In genomic region chr13:34977410-34977809, GRCm38 (mm10) we compare ENCODE assay signal across 34 mouse cellular contexts. TPM values are rescaled to one million over a fixed set of nuclear protein-coding genes. Genes with fewer than 3 reads are reported as not detected.
A peak's percentile ranks its signal among the peaks of the same experiment; 100 is the strongest.
DNase-seq lines count a peak whose midpoint lies in the region; ATAC-seq and TF ChIP-seq lines count a peak whose summit lies in the region.
"Had no signal": no experiment of that assay in that cellular context is flagged by ENCODE, and none has a peak within 500 bp of the region (broad histone marks: within the 10 kb centered on the region; RNA-seq: fewer than 3 reads in every experiment).

No protein-coding gene starts in this region.

- no peaks in the 10 kb centered on the region for H3K27me3 ChIP-seq in heart, embryonic 12.5 days (replicated peaks)
- H3K27me3 ChIP-seq in liver, adult 2 months (ENCODE audit: control insufficient read depth, insufficient read depth, low read length) = no peaks in the 10 kb centered on the region
- H3K27me3 ChIP-seq in liver, embryonic 14.5 days (ENCODE audit: control insufficient read depth, insufficient read depth, low read length) = no peaks in the 10 kb centered on the region
- no peaks in the 10 kb centered on the region for H3K27me3 ChIP-seq in liver, postnatal 0 days (ENCODE audit: insufficient read depth, low read length)
- no peaks in the 10 kb centered on the region for H3K27me3 ChIP-seq in intestine, embryonic 16.5 days (replicated peaks; ENCODE audit: control insufficient read depth, insufficient read depth, low read length)
- H3K27me3 ChIP-seq in hindbrain, embryonic 13.5 days = no peaks in the 10 kb centered on the region
- H3K27me3 ChIP-seq: embryonic facial prominence, embryonic 12.5 days; embryonic facial prominence, embryonic 15.5 days; forebrain, embryonic 12.5 days; forebrain, embryonic 15.5 days; heart, embryonic 15.5 days; Patski had no signal

- no peak overlapping the region for H3K27ac ChIP-seq in heart, embryonic 12.5 days (ENCODE audit: poor library complexity, severe bottlenecking)
- no peak overlapping the region for H3K27ac ChIP-seq in liver, adult 2 months (replicated peaks; ENCODE audit: insufficient read depth, low read depth, low read length)
- no peak overlapping the region for H3K27ac ChIP-seq in liver, embryonic 14.5 days
- H3K27ac ChIP-seq in liver, postnatal 0 days (ENCODE audit: low read depth) = no peak overlapping the region
- H3K27ac ChIP-seq in intestine, embryonic 16.5 days (ENCODE audit: low read length) = no peak overlapping the region
- H3K27ac ChIP-seq in hindbrain, embryonic 13.5 days = no peak overlapping the region
- H3K27ac ChIP-seq: embryonic facial prominence, embryonic 12.5 days; embryonic facial prominence, embryonic 15.5 days; forebrain, embryonic 12.5 days; forebrain, embryonic 15.5 days; heart, embryonic 15.5 days; hindbrain, embryonic 10.5 days; hindbrain, embryonic 14.5 days; hindbrain, postnatal 0 days had no signal

- TF ChIP-seq POLR2A in liver, adult 2 months (IDR thresholded peaks at IDR 0.05; ENCODE audit: extremely low read depth, insufficient read depth, low read length) = no peak

- H3K9me3 ChIP-seq in heart, embryonic 12.5 days (replicated peaks) = no peaks in the 10 kb centered on the region
- H3K9me3 ChIP-seq in liver, embryonic 14.5 days (ENCODE audit: control insufficient read depth, low read length) = no peaks in the 10 kb centered on the region
- no peaks in the 10 kb centered on the region for H3K9me3 ChIP-seq in liver, postnatal 0 days (ENCODE audit: low read length)
- H3K9me3 ChIP-seq in intestine, embryonic 16.5 days (ENCODE audit: control insufficient read depth, low read length) = no peaks in the 10 kb centered on the region
- H3K9me3 ChIP-seq in hindbrain, embryonic 13.5 days = no peaks in the 10 kb centered on the region
- H3K9me3 ChIP-seq: embryonic facial prominence, embryonic 12.5 days; embryonic facial prominence, embryonic 15.5 days; forebrain, embryonic 12.5 days; forebrain, embryonic 15.5 days; G1E; heart, embryonic 15.5 days; hindbrain, embryonic 10.5 days had no signal

- H3K36me3 ChIP-seq in heart, embryonic 12.5 days = peaks cover 58% of the 10 kb centered on the region
- peaks cover 55% of the 10 kb centered on the region for H3K36me3 ChIP-seq in liver, adult 2 months (ENCODE audit: control insufficient read depth, insufficient read depth, low read length)
- peaks cover 13% of the 10 kb centered on the region for H3K36me3 ChIP-seq in liver, embryonic 14.5 days (replicated peaks; ENCODE audit: control insufficient read depth, insufficient read depth, low read depth)
- peaks cover 34% of the 10 kb centered on the region for H3K36me3 ChIP-seq in liver, postnatal 0 days (replicated peaks; ENCODE audit: insufficient read depth, low read length)
- peaks cover 15% of the 10 kb centered on the region for H3K36me3 ChIP-seq in intestine, embryonic 16.5 days (ENCODE audit: control insufficient read depth, insufficient read depth, low read length)
- peaks cover 55% of the 10 kb centered on the region for H3K36me3 ChIP-seq in hindbrain, embryonic 13.5 days

- no peak for DNase-seq in heart, adult 18-20 months
- DNase-seq in liver, adult 2 months (ENCODE audit: extremely low read depth, low read depth, low spot score) = peak; percentile 43
- DNase-seq in liver, embryonic 14.5 days (ENCODE audit: low read depth in 3 of 3, low spot score in 3 of 3) = peak in 1 of 3 experiments; percentile 6
- no peak for DNase-seq in liver, postnatal 0 days
- DNase-seq in spleen, adult 12 weeks (ENCODE audit: low spot score) = no peak
- DNase-seq: adrenal gland, postnatal 10 days; cerebellum, adult 11 months; cerebellum, adult 2 months; cerebellum, adult 9-11 months; cerebellum, postnatal 25 days; gastrocnemius, postnatal 36 days; heart, postnatal 10 days; heart, postnatal 36 days had no signal

- TF ChIP-seq CTCF in liver, adult 2 months (IDR thresholded peaks at IDR 0.05; ENCODE audit: low read depth, low read length) = no peak
- TF ChIP-seq CTCF in liver, embryonic 14.5 days (IDR thresholded peaks at IDR 0.05; ENCODE audit: low read depth) = no peak
- no peak for TF ChIP-seq CTCF in liver, postnatal 0 days (IDR thresholded peaks at IDR 0.05; ENCODE audit: low read depth)

- no peaks in the 10 kb centered on the region for H3K79me2 ChIP-seq in liver, adult 2 months (ENCODE audit: control insufficient read depth, insufficient read depth, low read length)

- no peak overlapping the region for H3K4me3 ChIP-seq in heart, embryonic 12.5 days
- no peak overlapping the region for H3K4me3 ChIP-seq in liver, adult 2 months (ENCODE audit: insufficient read depth, low read depth, low read length)
- no peak overlapping the region for H3K4me3 ChIP-seq in liver, embryonic 14.5 days (ENCODE audit: insufficient read depth in 1 of 2, low read depth in 2 of 2, low read length in 2 of 2)
- H3K4me3 ChIP-seq in liver, postnatal 0 days (ENCODE audit: low read depth, low read length) = no peak overlapping the region
- no peak overlapping the region for H3K4me3 ChIP-seq in intestine, embryonic 16.5 days (ENCODE audit: low read length)
- H3K4me3 ChIP-seq in hindbrain, embryonic 13.5 days = no peak overlapping the region
- H3K4me3 ChIP-seq: embryonic facial prominence, embryonic 12.5 days; embryonic facial prominence, embryonic 15.5 days; erythroblast, embryonic 14.5 days; forebrain, embryonic 12.5 days; forebrain, embryonic 15.5 days; heart, embryonic 15.5 days; hindbrain, embryonic 10.5 days had no signal

- H3K4me2 ChIP-seq in heart, embryonic 12.5 days = no peak overlapping the region
- no peak overlapping the region for H3K4me2 ChIP-seq in liver, embryonic 14.5 days (ENCODE audit: low read depth)
- no peak overlapping the region for H3K4me2 ChIP-seq in liver, postnatal 0 days (ENCODE audit: low read depth, low read length)
- H3K4me2 ChIP-seq in intestine, embryonic 16.5 days (ENCODE audit: low read depth, low read length) = no peak overlapping the region
- no peak overlapping the region for H3K4me2 ChIP-seq in hindbrain, embryonic 13.5 days
- H3K4me2 ChIP-seq: embryonic facial prominence, embryonic 12.5 days; embryonic facial prominence, embryonic 15.5 days; forebrain, embryonic 12.5 days; forebrain, embryonic 15.5 days; heart, embryonic 11.5 days; heart, embryonic 15.5 days; hindbrain, embryonic 14.5 days had no signal

- TF ChIP-seq EP300 in liver, embryonic 14.5 days (IDR thresholded peaks at IDR 0.05; ENCODE audit: low read depth) = peak; percentile 10; the same call in 1 of the 2 replicates
- no peak for TF ChIP-seq EP300 in liver, postnatal 0 days (IDR thresholded peaks at IDR 0.05; ENCODE audit: low read depth)

- 0 out of 2 replicates have a peak, but pooled peaks have one; percentile 66 for ATAC-seq in heart, embryonic 12.5 days (ENCODE audit: insufficient number of reproducible peaks, low FRiP score)
- ATAC-seq in liver, embryonic 14.5 days (ENCODE audit: insufficient read depth) = peak; percentile 75; the same call in 1 of the 2 replicates
- 0 out of 2 replicates have a peak, but pooled peaks have one; percentile 54 for ATAC-seq in liver, postnatal 0 days
- ATAC-seq in intestine, embryonic 16.5 days = no peak
- no peak for ATAC-seq in hindbrain, embryonic 13.5 days (ENCODE audit: low FRiP score)
- ATAC-seq: forebrain, embryonic 15.5 days; hindbrain, postnatal 0 days; Patski had no signal

- H3K4me1 ChIP-seq in heart, embryonic 12.5 days (replicated peaks) = no peaks in the 10 kb centered on the region
- H3K4me1 ChIP-seq in liver, adult 2 months (ENCODE audit: control insufficient read depth, insufficient read depth, low read length) = no peaks in the 10 kb centered on the region; the same call in 1 of the 2 replicates
- H3K4me1 ChIP-seq in liver, embryonic 14.5 days (replicated peaks; ENCODE audit: control insufficient read depth in 2 of 2, insufficient read depth in 2 of 2, low read length in 1 of 2) = peaks cover 0 to 2% of the 10 kb centered on the region in 2 experiments; a peak in 1 of 4 replicates
- H3K4me1 ChIP-seq in liver, postnatal 0 days (ENCODE audit: insufficient read depth) = no peaks in the 10 kb centered on the region
- no peaks in the 10 kb centered on the region for H3K4me1 ChIP-seq in intestine, embryonic 16.5 days (ENCODE audit: control insufficient read depth, insufficient read depth, low read length)
- H3K4me1 ChIP-seq in hindbrain, embryonic 13.5 days (replicated peaks) = no peaks in the 10 kb centered on the region
- H3K4me1 ChIP-seq: embryonic facial prominence, embryonic 12.5 days; embryonic facial prominence, embryonic 15.5 days; forebrain, embryonic 12.5 days; forebrain, embryonic 15.5 days; heart, embryonic 15.5 days; hindbrain, embryonic 10.5 days had no signal

- H3K9ac ChIP-seq in heart, embryonic 12.5 days = no peak overlapping the region
- no peak overlapping the region for H3K9ac ChIP-seq in liver, adult 2 months (ENCODE audit: low read depth, low read length)
- no peak overlapping the region for H3K9ac ChIP-seq in liver, embryonic 14.5 days (replicated peaks)
- H3K9ac ChIP-seq in liver, postnatal 0 days (replicated peaks) = no peak overlapping the region
- H3K9ac ChIP-seq in intestine, embryonic 16.5 days (ENCODE audit: low read depth, low read length) = no peak overlapping the region
- no peak overlapping the region for H3K9ac ChIP-seq in hindbrain, embryonic 13.5 days
- H3K9ac ChIP-seq: embryonic facial prominence, embryonic 12.5 days; embryonic facial prominence, embryonic 15.5 days; forebrain, embryonic 12.5 days; forebrain, embryonic 15.5 days; heart, embryonic 15.5 days; hindbrain, embryonic 14.5 days had no signal

- 92% methylated on average over 3 of the region's 3 CpGs for WGBS in heart, embryonic 12.5 days
- WGBS in liver, adult 2 months = 85% methylated on average over 3 of the region's 3 CpGs
- 76% methylated on average over 3 of the region's 3 CpGs for WGBS in liver, embryonic 14.5 days (ENCODE audit: insufficient replicate concordance)
- 83% methylated on average over 3 of the region's 3 CpGs for WGBS in liver, postnatal 0 days (ENCODE audit: insufficient replicate concordance)
- WGBS in intestine, embryonic 16.5 days = 93% methylated on average over 3 of the region's 3 CpGs
- WGBS in hindbrain, embryonic 13.5 days = 95% methylated on average over 3 of the region's 3 CpGs

RNA-seq across cellular contexts. Expression of gene Eci3, which starts 13.8 kb away (rescaled TPM):
- 0.36 and 0.47 TPM in 2 replicates for polyA plus RNA-seq in heart, embryonic 12.5 days (2016; fragmentation: Nextera tagmentation; extraction: Ambion mirVana)
- 1 to 10 TPM; 3.0 to 3.1 TPM for total RNA-seq in heart, adult 18-20 months (2021)
- 2.1 and 7.0 TPM in 2 replicates for total RNA-seq in liver, adult 2 months (2014; rRNA removed)
- polyA plus RNA-seq in liver, adult 2 months (2012; rRNA removed) = 2.2 and 4.6 TPM in 2 replicates
- polyA plus RNA-seq in liver, embryonic 14.5 days (2012; rRNA removed) = 0.03 and 0.06 TPM in 2 replicates
- polyA plus RNA-seq in liver, embryonic 14.5 days (2014; fragmentation: Nextera tagmentation; extraction: Ambion mirVana) = 0.21 TPM in 1 of 2 replicates, not detected in the other
- polyA plus RNA-seq in liver, postnatal 0 days (2015; fragmentation: Nextera tagmentation; extraction: Ambion mirVana) = 0.08 TPM in 1 of 2 replicates, not detected in the other
- 3.4 and 3.5 TPM in 2 replicates for polyA plus RNA-seq in intestine, embryonic 16.5 days (2015; fragmentation: Nextera tagmentation; extraction: Ambion mirVana)
- polyA plus RNA-seq in hindbrain, embryonic 13.5 days (2015; fragmentation: Nextera tagmentation; extraction: Ambion mirVana) = 0.44 and 0.65 TPM in 2 replicates
- total RNA-seq: common myeloid progenitor, adult 5-6 weeks; G1E; granulocyte monocyte progenitor cell, adult 5-6 weeks; hindbrain, postnatal 0 days had no signal
- polyA plus RNA-seq: erythroblast, embryonic 14.5 days; G1E had no signal

RNA-seq across cellular contexts. Expression of gene Eci2, which starts 49.5 kb away (rescaled TPM):
- polyA plus RNA-seq in heart, embryonic 12.5 days (2016; fragmentation: Nextera tagmentation; extraction: Ambion mirVana) = 107 and 111 TPM in 2 replicates
- 100 to 1,000 TPM; 246 to 250 TPM for total RNA-seq in heart, adult 18-20 months (2021)
- total RNA-seq in liver, adult 2 months (2014; rRNA removed) = 253 and 359 TPM in 2 replicates
- 125 and 130 TPM in 2 replicates for polyA plus RNA-seq in liver, adult 2 months (2012; rRNA removed)
- polyA plus RNA-seq in liver, embryonic 14.5 days (2012; rRNA removed) = 19.5 and 27.8 TPM in 2 replicates
- 48.4 and 48.6 TPM in 2 replicates for polyA plus RNA-seq in liver, embryonic 14.5 days (2014; fragmentation: Nextera tagmentation; extraction: Ambion mirVana)
- polyA plus RNA-seq in liver, postnatal 0 days (2015; fragmentation: Nextera tagmentation; extraction: Ambion mirVana) = 131 and 132 TPM in 2 replicates
- 174 and 180 TPM in 2 replicates for polyA plus RNA-seq in intestine, embryonic 16.5 days (2015; fragmentation: Nextera tagmentation; extraction: Ambion mirVana)
- 115 and 119 TPM in 2 replicates for polyA plus RNA-seq in hindbrain, embryonic 13.5 days (2015; fragmentation: Nextera tagmentation; extraction: Ambion mirVana)

RNA-seq across cellular contexts. Expression of gene 4933417A18Rik, which starts 53.2 kb away (rescaled TPM):
- polyA plus RNA-seq in heart, embryonic 12.5 days (2016; fragmentation: Nextera tagmentation; extraction: Ambion mirVana) = not detected in 2 replicates
- total RNA-seq in heart, adult 18-20 months (2021) = not detected
- total RNA-seq in liver, adult 2 months (2014; rRNA removed) = not detected in 2 replicates
- polyA plus RNA-seq in liver, adult 2 months (2012; rRNA removed) = not detected in 2 replicates
- not detected in 2 replicates for polyA plus RNA-seq in liver, embryonic 14.5 days (2012; rRNA removed)
- not detected in 2 replicates for polyA plus RNA-seq in liver, embryonic 14.5 days (2014; fragmentation: Nextera tagmentation; extraction: Ambion mirVana)
- not detected in 2 replicates for polyA plus RNA-seq in liver, postnatal 0 days (2015; fragmentation: Nextera tagmentation; extraction: Ambion mirVana)
- polyA plus RNA-seq in intestine, embryonic 16.5 days (2015; fragmentation: Nextera tagmentation; extraction: Ambion mirVana) = not detected in 2 replicates
- not detected in 2 replicates for polyA plus RNA-seq in hindbrain, embryonic 13.5 days (2015; fragmentation: Nextera tagmentation; extraction: Ambion mirVana)
- total RNA-seq: adrenal gland, adult 18-20 months; adrenal gland, postnatal 10 days; adrenal gland, postnatal 4 days; common myeloid progenitor, adult 5-6 weeks; G1E; gastrocnemius, adult 8-10 months; gastrocnemius, postnatal 36 days; granulocyte monocyte progenitor cell, adult 5-6 weeks; heart, adult 8-10 months; heart, postnatal 10 days; heart, postnatal 36 days; hindbrain, postnatal 0 days had no signal
- polyA plus RNA-seq: cerebellum, adult 2 months; embryonic facial prominence, embryonic 12.5 days; embryonic facial prominence, embryonic 15.5 days; erythroblast, embryonic 14.5 days; forebrain, embryonic 12.5 days; forebrain, embryonic 15.5 days; G1E; heart, embryonic 11.5 days; heart, embryonic 15.5 days; hindbrain, embryonic 10.5 days; hindbrain, embryonic 14.5 days; hindbrain, postnatal 0 days; Patski had no signal

RNA-seq across cellular contexts. Expression of gene Fam217a, which starts 53.3 kb away (rescaled TPM):
- polyA plus RNA-seq in heart, embryonic 12.5 days (2016; fragmentation: Nextera tagmentation; extraction: Ambion mirVana) = 1.6 and 1.7 TPM in 2 replicates
- under 1 TPM; 0.20 to 0.21 TPM for total RNA-seq in heart, adult 18-20 months (2021)
- total RNA-seq in liver, adult 2 months (2014; rRNA removed) = 0.27 TPM in 1 of 2 replicates, not detected in the other
- polyA plus RNA-seq in liver, adult 2 months (2012; rRNA removed) = not detected in 2 replicates
- polyA plus RNA-seq in liver, embryonic 14.5 days (2012; rRNA removed) = 0.08 and 0.17 TPM in 2 replicates
- 0.09 and 0.24 TPM in 2 replicates for polyA plus RNA-seq in liver, embryonic 14.5 days (2014; fragmentation: Nextera tagmentation; extraction: Ambion mirVana)
- polyA plus RNA-seq in liver, postnatal 0 days (2015; fragmentation: Nextera tagmentation; extraction: Ambion mirVana) = 0.15 and 0.34 TPM in 2 replicates
- 0.54 and 1.2 TPM in 2 replicates for polyA plus RNA-seq in intestine, embryonic 16.5 days (2015; fragmentation: Nextera tagmentation; extraction: Ambion mirVana)
- 0.87 and 1.2 TPM in 2 replicates for polyA plus RNA-seq in hindbrain, embryonic 13.5 days (2015; fragmentation: Nextera tagmentation; extraction: Ambion mirVana)
- total RNA-seq: gastrocnemius, adult 8-10 months; granulocyte monocyte progenitor cell, adult 5-6 weeks had no signal
- polyA plus RNA-seq: erythroblast, embryonic 14.5 days; G1E; Patski had no signal

Comparison
In these comparisons a context has a peak if more than half of its experiments do, and no peak if none do; other contexts are left out.
1. ATAC-seq: peak in heart, embryonic 12.5 days (single experiment), liver, embryonic 14.5 days (single experiment) and liver, postnatal 0 days (single experiment); none in intestine, embryonic 16.5 days (single experiment) and hindbrain, embryonic 13.5 days (single experiment).